Mouse (Mus musculus) kidney, embryonic 14.5 days (tissue): Measurements from ENCODE around the gene Slc17a8. TPM values are rescaled to one million over a fixed set of nuclear protein-coding genes. Genes with fewer than 3 reads are reported as not detected.
"Not testable (repeated sequence)": the region's sequence is repeated elsewhere in the genome, so short reads cannot be mapped to it uniquely, and the experiment has no call there.

Source experiments
- ATAC-seq: fragments of 200-750 bp; cut with Nextera tagmentation; 2 replicates; pipeline ENCODE4 v1.8.0; 2017; ENCODE audit warnings: moderate number of reproducible peaks, mild to moderate bottlenecking, moderate TSS enrichment, moderate library complexity; ENCODE audit not compliant: low FRiP score, low TSS enrichment
- H3K27ac ChIP-seq: fragments of 300-500 bp; sonication (generic); 2 replicates; pipeline ENCODE4 v1.5.1; 2014; ENCODE audit warnings: low read depth, mild to moderate bottlenecking, low read length, moderate library complexity, mixed read lengths
- H3K27me3 ChIP-seq: fragments of 300-500 bp; sonication (generic); 2 replicates; pipeline ENCODE4 v1.6.1; 2014; ENCODE audit warnings: mild to moderate bottlenecking, low read length; ENCODE audit not compliant: control insufficient read depth, insufficient read depth
- H3K36me3 ChIP-seq: fragments of 300-500 bp; sonication (generic); 2 replicates; pipeline ENCODE4 v1.6.1; 2014; ENCODE audit warnings: low read length, mixed read lengths; ENCODE audit not compliant: control insufficient read depth, insufficient read depth
- H3K4me1 ChIP-seq: fragments of 300-500 bp; sonication (generic); 2 replicates; pipeline ENCODE4 v1.6.1; 2014; ENCODE audit warnings: low read length, mixed read lengths; ENCODE audit not compliant: control insufficient read depth, insufficient read depth
- H3K4me2 ChIP-seq: fragments of 300-500 bp; sonication (generic); replicated peaks from 2 replicates; pipeline ENCODE4 v1.6.1; 2014; ENCODE audit warnings: low read depth, mild to moderate bottlenecking, low read length
- H3K4me3 ChIP-seq: fragments of 300-500 bp; sonication (generic); 2 replicates; pipeline ENCODE4 v1.5.1; 2014; ENCODE audit warnings: mild to moderate bottlenecking, low read length
- H3K9ac ChIP-seq: fragments of 300-500 bp; sonication (generic); 2 replicates; pipeline ENCODE4 v1.6.1; 2014; ENCODE audit warnings: low read depth, mild to moderate bottlenecking, low read length, moderate library complexity
- H3K9me3 ChIP-seq: fragments of 300-500 bp; sonication (generic); 2 replicates; pipeline ENCODE4 v1.6.1; 2016; ENCODE audit warnings: low read length; ENCODE audit not compliant: control insufficient read depth
- WGBS: fragments of 180-500 bp; shearing (Covaris S2); extraction: QIAGEN DNeasy Blood & Tissue Kit; methylation state at CpG from one replicate; pipeline ENCODE4 v1.1.7; 2014; 5-methylcytosine and 5-hydroxymethylcytosine counted together
- polyA plus RNA-seq: library from polyadenylated mRNA; unstranded; fragments of >200 nt; fragmentation: Nextera tagmentation; extraction: Ambion mirVana; gene quantifications from 2 replicates; pipeline ENCODE4 v1.2.1, GENCODE M21; 2014

The Slc17a8 gene
- 0.29 and 0.45 TPM in 2 replicates for polyA plus RNA-seq

- ATAC-seq: no peak
- Histone ChIP-seq H3K9ac (no peak within 1 kb of the TSS), H3K27me3 (no peaks in the 10 kb centered on the region), H3K9me3 (no peaks in the 10 kb centered on the region), H3K4me3 (no peak within 1 kb of the TSS), H3K4me2 (no peak within 1 kb of the TSS), H3K36me3 (no peaks in the 10 kb centered on the region), H3K4me1 (no peaks in the 10 kb centered on the region), H3K27ac (no peak within 1 kb of the TSS)
- WGBS: 21% methylated on average over 7 of the region's 7 CpGs
Observed at GRCm38 (mm10) chr10:89621129-89621528, at the start of gene Slc17a8. Slc17a8 (minus strand) TSS chr10:89621253.

DNA sequence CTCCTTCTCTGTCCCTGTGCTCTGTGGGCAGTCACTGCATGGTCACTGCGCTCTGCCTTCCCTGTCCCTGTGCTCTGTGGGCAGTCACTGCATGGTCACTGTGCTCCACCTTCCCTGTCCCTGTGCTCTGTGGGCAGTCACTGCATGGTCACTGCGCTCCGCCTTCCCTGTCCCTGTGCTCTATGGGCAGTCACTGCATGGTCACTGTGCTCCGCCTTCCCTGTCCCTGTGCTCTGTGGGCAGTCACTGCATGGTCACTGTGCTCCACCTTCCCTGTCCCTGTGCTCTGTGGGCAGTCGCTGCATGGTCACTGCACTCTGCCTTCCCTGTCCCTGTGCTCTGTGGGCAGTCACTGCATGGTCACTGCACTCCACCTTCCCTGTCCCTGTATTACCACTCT, 49.3 kb upstream of the Slc17a8 start:
- not testable (repeated sequence) for H3K9ac ChIP-seq, H3K27me3 ChIP-seq, H3K36me3 ChIP-seq, H3K4me1 ChIP-seq, ATAC-seq, H3K4me2 ChIP-seq, H3K9me3 ChIP-seq, H3K4me3 ChIP-seq, H3K27ac ChIP-seq
- 95% methylated on average over 5 of the region's 5 CpGs for WGBS

DNA sequence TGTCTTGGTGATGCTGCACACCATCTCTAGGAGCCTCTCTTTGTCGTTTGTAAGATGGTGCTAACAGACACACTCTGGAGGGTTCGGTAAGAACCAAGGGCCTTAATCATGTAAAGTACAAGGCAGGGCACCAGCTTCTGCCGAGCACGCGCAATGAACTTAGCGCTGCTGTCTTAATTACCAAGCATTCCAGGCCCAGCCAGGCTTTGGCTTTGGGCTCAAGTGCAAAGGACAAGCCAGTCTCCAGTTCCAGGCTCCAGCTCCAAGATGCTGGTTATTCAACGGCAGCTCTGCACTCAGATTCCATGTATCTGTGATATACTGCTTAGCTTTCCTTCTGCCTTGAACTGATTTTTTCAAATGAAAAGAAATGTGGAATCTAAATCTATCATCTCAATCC, 46.5 kb upstream of the Slc17a8 start:
- H3K4me3 ChIP-seq: no peak overlapping the region
- no peak overlapping the region for H3K9ac ChIP-seq
- H3K9me3 ChIP-seq: no peaks in the 10 kb centered on the region
- no peak overlapping the region for H3K4me2 ChIP-seq
- H3K36me3 ChIP-seq: no peaks in the 10 kb centered on the region; the same call in 1 of the 2 replicates
- 81% methylated on average over 7 of the region's 7 CpGs for WGBS
- no peak for ATAC-seq
- H3K27ac ChIP-seq: no peak overlapping the region
- no peaks in the 10 kb centered on the region for H3K4me1 ChIP-seq
- no peaks in the 10 kb centered on the region for H3K27me3 ChIP-seq

DNA sequence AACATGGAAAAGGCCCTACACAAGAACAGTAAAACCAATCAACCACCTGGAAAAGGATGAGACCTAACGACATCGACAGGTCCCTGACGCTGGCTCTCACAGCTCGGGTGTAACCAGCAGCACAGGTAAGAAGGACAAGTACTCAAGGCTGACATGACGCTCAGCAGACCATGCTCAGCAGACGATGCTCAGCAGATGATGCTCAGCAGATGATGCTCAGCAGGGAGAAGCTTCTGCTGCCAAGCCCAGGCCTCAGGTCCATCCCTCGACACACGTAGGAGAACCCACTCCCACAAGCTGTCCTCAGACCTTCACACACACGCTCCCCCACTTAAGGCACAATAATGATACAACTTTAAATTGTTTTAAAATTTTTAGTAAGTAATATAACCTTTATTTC, 44.6 kb upstream of the Slc17a8 start:
- H3K27ac ChIP-seq: no peak overlapping the region
- peaks cover 4% of the 10 kb centered on the region; the same call in 1 of the 2 replicates for H3K36me3 ChIP-seq
- H3K27me3 ChIP-seq: no peaks in the 10 kb centered on the region
- 82% methylated on average over 9 of the region's 9 CpGs for WGBS
- H3K9me3 ChIP-seq: no peaks in the 10 kb centered on the region
- no peak overlapping the region for H3K9ac ChIP-seq
- no peaks in the 10 kb centered on the region for H3K4me1 ChIP-seq
- peak; percentile 26; the same call in 1 of the 2 replicates for ATAC-seq
- H3K4me2 ChIP-seq: no peak overlapping the region
- no peak overlapping the region for H3K4me3 ChIP-seq

DNA sequence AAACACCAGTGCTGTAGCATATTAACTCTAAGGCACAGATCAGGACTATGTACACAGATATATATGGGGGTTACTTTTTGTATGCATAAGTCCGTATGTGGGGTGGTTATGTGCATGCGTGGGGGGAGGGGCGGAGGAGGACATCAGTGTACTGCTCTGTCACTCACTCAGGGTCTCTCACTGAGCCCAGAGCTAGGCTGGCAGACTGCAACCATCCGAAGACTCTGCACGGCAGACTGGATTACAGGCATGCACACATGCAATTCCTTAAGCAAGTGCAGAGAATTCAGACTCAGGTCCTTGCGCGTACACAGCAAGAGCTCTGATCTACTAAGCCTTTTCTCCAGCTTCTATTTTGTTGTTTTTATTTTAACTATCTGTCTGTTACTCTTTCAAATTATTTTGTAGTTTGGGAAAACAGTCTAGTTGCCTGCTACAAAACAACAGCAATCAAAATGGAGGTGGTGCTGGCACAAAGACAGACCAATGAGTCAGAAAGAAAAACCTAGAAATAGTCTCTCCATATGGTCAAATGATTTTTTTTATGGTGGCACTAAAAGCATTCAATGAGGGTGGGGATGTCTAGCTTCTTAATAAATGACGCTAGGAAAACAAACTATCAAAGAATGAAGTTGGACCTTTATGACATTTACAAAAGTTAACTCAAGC, 44.1 kb upstream of the Slc17a8 start:
- Histone ChIP-seq H3K4me1 (no peaks in the 10 kb centered on the region), H3K4me2 (no peak overlapping the region), H3K27me3 (no peaks in the 10 kb centered on the region), H3K27ac (no peak overlapping the region), H3K36me3 (peaks cover 5% of the 10 kb centered on the region; the same call in 1 of the 2 replicates), H3K9ac (no peak overlapping the region), H3K4me3 (no peak overlapping the region), H3K9me3 (no peaks in the 10 kb centered on the region)
- 64% methylated on average over 8 of the region's 8 CpGs for WGBS
- ATAC-seq: peak; percentile 94

GRCm38 (mm10) chr10:89656366-89656765, 35.3 kb upstream of the Slc17a8 start:
- Histone ChIP-seq H3K4me1 (no peaks in the 10 kb centered on the region), H3K27me3 (no peaks in the 10 kb centered on the region), H3K4me2 (no peak overlapping the region), H3K4me3 (no peak overlapping the region), H3K9ac (no peak overlapping the region), H3K36me3 (peaks cover 48% of the 10 kb centered on the region), H3K27ac (no peak overlapping the region), H3K9me3 (no peaks in the 10 kb centered on the region)
- WGBS: 89% methylated on average over 5 of the region's 5 CpGs
- ATAC-seq: no peak

DNA sequence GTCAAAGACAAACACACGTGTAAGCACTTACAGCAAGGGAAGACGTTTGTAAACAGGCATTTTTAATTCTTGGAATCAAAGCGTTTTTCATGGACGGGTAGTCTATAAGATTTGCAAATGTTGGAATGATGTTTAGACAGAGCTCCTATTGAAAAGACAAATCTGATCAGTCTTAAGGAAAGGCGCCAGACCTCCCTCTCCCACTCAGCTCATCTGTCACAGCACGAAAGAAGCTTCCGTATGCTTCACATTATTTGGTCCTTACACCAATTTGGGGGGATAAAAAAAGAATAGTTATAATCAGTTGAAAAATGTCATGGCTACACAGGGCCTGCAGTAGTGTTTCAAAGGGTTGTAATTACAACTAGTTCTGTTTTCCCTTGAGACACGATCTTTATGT, 31.9 kb upstream of the Slc17a8 start:
- peaks cover 60% of the 10 kb centered on the region for H3K36me3 ChIP-seq
- no peak overlapping the region for H3K9ac ChIP-seq
- 89% methylated on average over 8 of the region's 8 CpGs for WGBS
- H3K9me3 ChIP-seq: no peaks in the 10 kb centered on the region
- H3K4me1 ChIP-seq: no peaks in the 10 kb centered on the region
- no peak overlapping the region for H3K27ac ChIP-seq
- no peak for ATAC-seq
- H3K4me2 ChIP-seq: no peak overlapping the region
- no peak overlapping the region for H3K4me3 ChIP-seq
- H3K27me3 ChIP-seq: no peaks in the 10 kb centered on the region

DNA sequence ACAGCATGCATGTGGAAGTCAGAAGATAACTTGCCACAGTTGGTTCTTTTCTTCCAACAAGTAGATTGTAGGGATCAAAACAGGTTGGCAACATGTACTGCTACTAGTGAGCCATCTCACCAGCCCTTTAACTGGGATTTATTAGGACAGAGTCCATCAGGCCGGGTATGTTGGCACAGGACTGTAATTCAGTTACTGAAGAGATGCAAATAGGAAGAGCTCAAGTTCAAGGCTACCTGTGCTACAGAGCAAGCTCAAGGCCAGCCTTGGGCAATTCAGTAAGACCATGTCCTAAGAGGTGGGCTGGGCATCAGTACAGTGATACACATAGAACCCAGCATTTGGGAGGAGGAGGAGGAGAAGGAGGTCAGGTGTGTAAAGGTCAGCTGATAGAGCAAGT, 30.6 kb upstream of the Slc17a8 start:
- H3K4me3 ChIP-seq: no peak overlapping the region
- H3K4me2 ChIP-seq: no peak overlapping the region
- H3K9ac ChIP-seq: no peak overlapping the region
- no peaks in the 10 kb centered on the region for H3K9me3 ChIP-seq
- WGBS: 78% methylated on average over 1 of the region's 1 CpGs
- H3K4me1 ChIP-seq: no peaks in the 10 kb centered on the region
- H3K27me3 ChIP-seq: no peaks in the 10 kb centered on the region
- no peak overlapping the region for H3K27ac ChIP-seq
- no peak for ATAC-seq
- peaks cover 50% of the 10 kb centered on the region for H3K36me3 ChIP-seq

DNA sequence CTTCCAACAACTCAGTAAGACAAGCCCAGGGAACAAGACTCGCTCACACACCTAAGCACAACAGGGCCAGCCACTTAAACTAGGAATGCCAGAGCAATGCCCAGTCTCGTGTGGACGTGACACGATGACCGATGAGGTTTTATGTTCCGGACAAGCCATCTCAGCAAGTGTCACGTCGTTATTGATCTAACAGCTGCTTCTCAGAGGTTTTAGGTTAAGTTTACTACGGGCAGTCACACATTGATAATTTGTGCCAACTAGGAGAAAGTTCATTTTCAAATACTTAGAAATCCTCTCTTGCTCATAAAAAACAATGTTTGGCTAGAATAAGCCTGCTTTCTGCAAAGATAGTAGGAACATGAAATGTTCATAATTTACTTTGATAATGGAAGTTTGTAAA, 25.9 kb upstream of the Slc17a8 start:
- no peak overlapping the region for H3K27ac ChIP-seq
- H3K4me3 ChIP-seq: no peak overlapping the region
- peaks cover 43% of the 10 kb centered on the region for H3K36me3 ChIP-seq
- WGBS: 77% methylated on average over 9 of the region's 9 CpGs
- H3K4me2 ChIP-seq: no peak overlapping the region
- H3K9me3 ChIP-seq: no peaks in the 10 kb centered on the region
- H3K27me3 ChIP-seq: no peaks in the 10 kb centered on the region
- H3K9ac ChIP-seq: no peak overlapping the region
- no peaks in the 10 kb centered on the region for H3K4me1 ChIP-seq
- no peak for ATAC-seq
